Mouse (Mus musculus) hindbrain, embryonic 12.5 days (tissue): ENCODE measurements around the gene Nhsl2. TPM values are rescaled to one million over a fixed set of nuclear protein-coding genes. Genes with fewer than 3 reads are reported as not detected.

Experiments
- ATAC-seq: fragments of 200-750 bp; cut with Nextera tagmentation; 2 replicates; pipeline ENCODE4 v1.8.0; 2017; ENCODE audit warnings: moderate TSS enrichment; ENCODE audit not compliant: low FRiP score
- H3K27ac ChIP-seq: fragments of 300-500 bp; sonication (generic); 2 replicates; pipeline ENCODE4 v1.5.1; 2016; ENCODE audit warnings: mild to moderate bottlenecking
- H3K27me3 ChIP-seq: fragments of 300-500 bp; sonication (generic); 2 replicates; pipeline ENCODE4 v1.6.1; 2016; ENCODE audit warnings: mild to moderate bottlenecking
- H3K36me3 ChIP-seq: fragments of 300-500 bp; sonication (generic); 2 replicates; pipeline ENCODE4 v1.6.1; 2016; ENCODE audit warnings: mild to moderate bottlenecking
- H3K4me1 ChIP-seq: fragments of 300-500 bp; sonication (generic); 2 replicates; pipeline ENCODE4 v1.6.1; 2016
- H3K4me2 ChIP-seq: fragments of 300-500 bp; sonication (generic); replicated peaks from 2 replicates; pipeline ENCODE4 v1.6.1; 2016; ENCODE audit warnings: mild to moderate bottlenecking
- H3K4me3 ChIP-seq: fragments of 300-500 bp; sonication (generic); 2 replicates; pipeline ENCODE4 v1.5.1; 2016; ENCODE audit warnings: mild to moderate bottlenecking
- H3K9ac ChIP-seq: fragments of 300-500 bp; sonication (generic); 2 replicates; pipeline ENCODE4 v1.6.1; 2016; ENCODE audit warnings: mild to moderate bottlenecking, moderate library complexity
- H3K9me3 ChIP-seq: fragments of 300-500 bp; sonication (generic); replicated peaks from 2 replicates; pipeline ENCODE4 v1.6.1; 2016; ENCODE audit warnings: mild to moderate bottlenecking
- WGBS: fragments of 180-500 bp; shearing (Covaris S2); methylation state at CpG from one replicate; pipeline ENCODE4 v1.1.7; 2016; 5-methylcytosine and 5-hydroxymethylcytosine counted together
- polyA plus RNA-seq: library from polyadenylated mRNA; unstranded; fragments of >200 nt; fragmentation: Nextera tagmentation; extraction: Ambion mirVana; gene quantifications from 2 replicates; pipeline ENCODE4 v1.2.1, GENCODE M21; 2016

Nhsl2 gene
- polyA plus RNA-seq, 1 experiment from 2014 or later = 14.7 TPM

- 0 out of 2 replicates have a peak overlapping the region, but pooled peaks have one; percentile 32 for H3K9ac ChIP-seq
- H3K4me3 ChIP-seq = peak overlapping the region; percentile 26
- H3K27me3 ChIP-seq = peaks cover 72% of the 10 kb centered on the region
- no peaks in the 10 kb centered on the region for H3K36me3 ChIP-seq
- peak; percentile 79 for ATAC-seq
- H3K4me1 ChIP-seq = peaks cover 10% of the 10 kb centered on the region
- H3K9me3 ChIP-seq = no peaks in the 10 kb centered on the region
- 21% methylated on average over 20 of the region's 20 CpGs for WGBS
- no peak overlapping the region for H3K27ac ChIP-seq
- H3K4me2 ChIP-seq = peak overlapping the region; percentile 57
Measured at GRCm38 (mm10) chrX:102003632-102004315, 154.6 kb downstream of the Nhsl2 start.

GRCm38 (mm10) chrX:102004370-102004769 lies 155.2 kb downstream of the Nhsl2 start:
- H3K4me3 ChIP-seq = peak overlapping the region; percentile 26
- H3K36me3 ChIP-seq = no peaks in the 10 kb centered on the region
- H3K9me3 ChIP-seq = no peaks in the 10 kb centered on the region
- H3K4me1 ChIP-seq = peaks cover 10% of the 10 kb centered on the region
- 27% methylated on average over 7 of the region's 7 CpGs for WGBS
- ATAC-seq = peak; percentile 21; the same call in 1 of the 2 replicates
- peaks cover 73% of the 10 kb centered on the region for H3K27me3 ChIP-seq
- peak overlapping the region; percentile 57 for H3K4me2 ChIP-seq
- H3K27ac ChIP-seq = no peak overlapping the region
- 0 out of 2 replicates have a peak overlapping the region, but pooled peaks have one; percentile 32 for H3K9ac ChIP-seq

- H3K27ac ChIP-seq = no peak overlapping the region
- H3K27me3 ChIP-seq = peaks cover 65% of the 10 kb centered on the region
- H3K9me3 ChIP-seq = no peaks in the 10 kb centered on the region
- H3K36me3 ChIP-seq = no peaks in the 10 kb centered on the region
- peak; percentile 47; the same call in 1 of the 2 replicates for ATAC-seq
- WGBS = 15% methylated on average over 9 of the region's 10 CpGs
- no peak overlapping the region for H3K9ac ChIP-seq
- peaks cover 10% of the 10 kb centered on the region for H3K4me1 ChIP-seq
- peak overlapping the region; percentile 57 for H3K4me2 ChIP-seq
- peak overlapping the region; percentile 26; the same call in 1 of the 2 replicates for H3K4me3 ChIP-seq
Measured at GRCm38 (mm10) chrX:102005141-102005641, 156.0 kb downstream of the Nhsl2 start.

- peaks cover 64% of the 10 kb centered on the region for H3K27me3 ChIP-seq
- peaks cover 10% of the 10 kb centered on the region for H3K4me1 ChIP-seq
- no peaks in the 10 kb centered on the region for H3K9me3 ChIP-seq
- H3K4me2 ChIP-seq = no peak overlapping the region
- no peak overlapping the region for H3K4me3 ChIP-seq
- ATAC-seq = no peak
- H3K9ac ChIP-seq = no peak overlapping the region
- WGBS = 60% methylated on average over 2 of the region's 2 CpGs
- H3K36me3 ChIP-seq = no peaks in the 10 kb centered on the region
- no peak overlapping the region for H3K27ac ChIP-seq
Measured at GRCm38 (mm10) chrX:102007935-102008334, 158.8 kb downstream of the Nhsl2 start.

- Histone ChIP-seq H3K4me3 (no peak overlapping the region), H3K27me3 (peaks cover 56% of the 10 kb centered on the region), H3K27ac (no peak overlapping the region), H3K9ac (no peak overlapping the region), H3K36me3 (no peaks in the 10 kb centered on the region), H3K4me2 (no peak overlapping the region), H3K4me1 (0 out of 2 replicates have a peak, but pooled peaks cover 3% of the 10 kb centered on the region), H3K9me3 (no peaks in the 10 kb centered on the region)
- no peak for ATAC-seq
- WGBS = 44% methylated on average over 9 of the region's 9 CpGs
Measured at GRCm38 (mm10) chrX:102017213-102017923, 168.2 kb downstream of the Nhsl2 start.

GRCm38 (mm10) chrX:102018890-102019289 lies 169.7 kb downstream of the Nhsl2 start:
- Histone ChIP-seq H3K9me3 (no peaks in the 10 kb centered on the region), H3K27ac (no peak overlapping the region), H3K4me1 (0 out of 2 replicates have a peak, but pooled peaks cover 3% of the 10 kb centered on the region), H3K36me3 (no peaks in the 10 kb centered on the region), H3K4me3 (no peak overlapping the region), H3K27me3 (peaks cover 55% of the 10 kb centered on the region), H3K9ac (no peak overlapping the region), H3K4me2 (no peak overlapping the region)
- WGBS = 61% methylated on average over 2 of the region's 3 CpGs
- ATAC-seq = no peak

- Histone ChIP-seq H3K9ac (no peak overlapping the region), H3K9me3 (no peaks in the 10 kb centered on the region), H3K27ac (no peak overlapping the region), H3K4me2 (no peak overlapping the region), H3K36me3 (no peaks in the 10 kb centered on the region), H3K4me3 (no peak overlapping the region), H3K27me3 (peaks cover 53% of the 10 kb centered on the region), H3K4me1 (0 out of 2 replicates have a peak, but pooled peaks cover 3% of the 10 kb centered on the region)
- 76% methylated on average over 7 of the region's 7 CpGs for WGBS
- no peak for ATAC-seq
Measured at GRCm38 (mm10) chrX:102019471-102020240, 170.5 kb downstream of the Nhsl2 start.

GRCm38 (mm10) chrX:102024976-102025375 lies 175.8 kb downstream of the Nhsl2 start:
- Histone ChIP-seq H3K9me3 (no peaks in the 10 kb centered on the region), H3K4me1 (no peaks in the 10 kb centered on the region), H3K4me3 (no peak overlapping the region), H3K27me3 (peaks cover 34% of the 10 kb centered on the region), H3K27ac (no peak overlapping the region), H3K4me2 (no peak overlapping the region), H3K36me3 (no peaks in the 10 kb centered on the region), H3K9ac (no peak overlapping the region)
- ATAC-seq = no peak
- 75% methylated on average over 3 of the region's 3 CpGs for WGBS

- Histone ChIP-seq H3K36me3 (no peaks in the 10 kb centered on the region), H3K9me3 (no peaks in the 10 kb centered on the region), H3K9ac (no peak overlapping the region), H3K4me1 (no peaks in the 10 kb centered on the region; the same call in 1 of the 2 replicates), H3K4me2 (no peak overlapping the region), H3K4me3 (no peak overlapping the region), H3K27me3 (peaks cover 41% of the 10 kb centered on the region), H3K27ac (no peak overlapping the region)
- ATAC-seq = no peak
- 58% methylated on average over 6 of the region's 6 CpGs for WGBS
Measured at GRCm38 (mm10) chrX:102031851-102032250, 182.7 kb downstream of the Nhsl2 start.

GRCm38 (mm10) chrX:102032431-102032830 lies 183.2 kb downstream of the Nhsl2 start:
- H3K36me3 ChIP-seq = no peaks in the 10 kb centered on the region
- WGBS = 60% methylated on average over 8 of the region's 8 CpGs
- H3K4me1 ChIP-seq = no peaks in the 10 kb centered on the region; the same call in 1 of the 2 replicates
- H3K9ac ChIP-seq = no peak overlapping the region
- peaks cover 46% of the 10 kb centered on the region for H3K27me3 ChIP-seq
- no peak overlapping the region for H3K4me3 ChIP-seq
- no peak for ATAC-seq
- H3K9me3 ChIP-seq = no peaks in the 10 kb centered on the region
- no peak overlapping the region for H3K27ac ChIP-seq
- no peak overlapping the region for H3K4me2 ChIP-seq

- H3K36me3 ChIP-seq = no peaks in the 10 kb centered on the region
- H3K9me3 ChIP-seq = no peaks in the 10 kb centered on the region
- no peak overlapping the region for H3K9ac ChIP-seq
- no peak overlapping the region for H3K4me3 ChIP-seq
- no peak for ATAC-seq
- WGBS = 77% methylated on average over 2 of the region's 2 CpGs
- no peak overlapping the region for H3K4me2 ChIP-seq
- peaks cover 45% of the 10 kb centered on the region for H3K27me3 ChIP-seq
- H3K27ac ChIP-seq = no peak overlapping the region
- H3K4me1 ChIP-seq = no peaks in the 10 kb centered on the region; the same call in 1 of the 2 replicates
Measured at GRCm38 (mm10) chrX:102033566-102033965, 184.4 kb downstream of the Nhsl2 start.

GRCm38 (mm10) chrX:102035671-102036070 lies 186.5 kb downstream of the Nhsl2 start:
- H3K4me1 ChIP-seq = no peaks in the 10 kb centered on the region; the same call in 1 of the 2 replicates
- H3K27me3 ChIP-seq = peaks cover 40% of the 10 kb centered on the region
- no peak for ATAC-seq
- H3K4me2 ChIP-seq = no peak overlapping the region
- no peaks in the 10 kb centered on the region for H3K9me3 ChIP-seq
- no peak overlapping the region for H3K9ac ChIP-seq
- H3K4me3 ChIP-seq = no peak overlapping the region
- 48% methylated on average over 3 of the region's 3 CpGs for WGBS
- H3K36me3 ChIP-seq = no peaks in the 10 kb centered on the region
- no peak overlapping the region for H3K27ac ChIP-seq
